Mouse (Mus musculus): ENCODE results near the gene Grk2.

DNA sequence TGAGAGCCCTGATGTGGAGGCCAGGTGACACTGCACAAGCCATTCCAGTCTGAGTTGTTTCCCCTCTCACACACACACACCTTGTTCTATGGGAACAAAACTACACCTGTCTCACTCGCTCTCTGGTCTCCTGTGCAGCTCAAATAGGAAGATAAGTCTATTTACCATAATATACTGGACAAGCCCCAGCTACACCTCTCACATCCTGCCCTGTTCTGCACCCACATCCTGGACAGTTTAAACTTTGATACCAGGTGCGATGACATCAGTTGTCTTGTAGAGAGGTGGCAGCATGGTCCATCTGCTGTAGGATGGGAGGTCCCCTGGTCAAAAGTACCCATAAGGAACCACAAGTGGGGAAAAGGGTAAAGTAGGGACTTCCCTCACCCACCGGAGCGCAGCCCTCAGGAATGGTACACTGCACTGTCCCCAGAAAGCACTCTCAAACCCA, 1.1 kb downstream of the Grk2 start:
- TF ChIP-seq POLR2A (IDR thresholded peaks at IDR 0.05; ENCODE audit: borderline replicate concordance, insufficient read depth, low read length) = no peak
- no peak for TF ChIP-seq CTCF (IDR thresholded peaks at IDR 0.05; ENCODE audit: borderline replicate concordance, insufficient read depth, low read depth, low read length)

Measured in cerebellum, adult 2 months (tissue).